Mouse (Mus musculus) CH12.LX (cell line): ENCODE measurements around the gene Gmcl1. TPM values are rescaled to one million over a fixed set of nuclear protein-coding genes. Genes with fewer than 3 reads are reported as not detected.

ENCODE experiments used
- DNase-seq: peaks from one replicate; pipeline ENCODE4 v3.0.0-alpha.2; 2013; ENCODE audit errors: extremely low read depth
- H3K27ac ChIP-seq: 2 replicates; pipeline ENCODE4 v1.5.1; 2012; ENCODE audit warnings: low read depth, mild to moderate bottlenecking, control low read depth, moderate library complexity; ENCODE audit not compliant: insufficient read depth
- H3K27me3 ChIP-seq: replicated peaks from 2 replicates; pipeline ENCODE3; 2012; ENCODE audit warnings: inconsistent platforms
- H3K36me3 ChIP-seq, 2 experiments: replicated peaks in 1 of 2; 2 replicates each; pipeline versions ENCODE3 to v1.6.1; 2012; ENCODE audit warnings: inconsistent platforms in 1 of 2, low read length in 1 of 2, mild to moderate bottlenecking in 1 of 2, mixed read lengths in 1 of 2, moderate library complexity in 1 of 2; ENCODE audit not compliant: control insufficient read depth in 1 of 2, insufficient read depth in 1 of 2
- H3K4me1 ChIP-seq, 2 experiments: 2 replicates each; pipeline ENCODE4 v1.6.1; 2012; ENCODE audit warnings: inconsistent platforms in 1 of 2, moderate library complexity in 1 of 2; ENCODE audit not compliant: insufficient read depth in 2 of 2, control insufficient read depth in 1 of 2
- H3K4me2 ChIP-seq: 2 replicates; pipeline ENCODE4 v1.6.1; 2012; ENCODE audit warnings: low read depth, mild to moderate bottlenecking, control low read depth; ENCODE audit not compliant: poor library complexity, insufficient read depth, severe bottlenecking
- H3K4me3 ChIP-seq, 3 experiments: fragments of 150-350 bp in 1 of 3; sonication (generic) in 1 of 3; replicated peaks in 1 of 3; 2 replicates each; pipeline versions ENCODE3 to v1.5.1; 2011 to 2012; ENCODE audit warnings: low read depth in 2 of 3, low read length in 2 of 3, mild to moderate bottlenecking in 2 of 3, moderate library complexity in 2 of 3, control low read depth in 1 of 3, improper control_type of control experiment in 1 of 3, inconsistent platforms in 1 of 3, mixed read lengths in 1 of 3; ENCODE audit not compliant: poor library complexity in 1 of 3
- H3K79me2 ChIP-seq: replicated peaks from 2 replicates; pipeline ENCODE4 v1.6.1; 2012; ENCODE audit warnings: mild to moderate bottlenecking, moderate library complexity; ENCODE audit not compliant: control insufficient read depth, poor library complexity, insufficient read depth, severe bottlenecking; ENCODE audit errors: extremely low read depth
- H3K9ac ChIP-seq: 2 replicates; pipeline ENCODE4 v1.6.1; 2012; ENCODE audit warnings: low read depth, mild to moderate bottlenecking, control low read depth, moderate library complexity; ENCODE audit not compliant: insufficient read depth
- H3K9me3 ChIP-seq: replicated peaks from 2 replicates; pipeline ENCODE3; 2012; ENCODE audit warnings: low read length, inconsistent platforms, mixed read lengths
- BHLHE40 ChIP-seq: IDR thresholded peaks from 2 replicates; pipeline ENCODE4 v1.6.1; 2011; ENCODE audit warnings: mild to moderate bottlenecking, low read depth, low read length, improper control_type of control experiment
- CHD1 ChIP-seq: IDR thresholded peaks from 2 replicates; pipeline ENCODE4 v1.6.1; 2012; ENCODE audit warnings: low read depth, low read length, improper control_type of control experiment, inconsistent platforms
- CHD2 ChIP-seq: IDR thresholded peaks from 2 replicates; pipeline ENCODE4 v1.6.1; 2011; ENCODE audit warnings: low read length, improper control_type of control experiment
- CTCF ChIP-seq, 2 experiments: IDR thresholded peaks in 1 of 2; conservative IDR thresholded peaks in 1 of 2; 2 replicates each; pipeline ENCODE4 v1.5.1; 2011 to 2012; ENCODE audit warnings: low read depth in 2 of 2, low read length in 2 of 2, improper control_type of control experiment in 1 of 2, inconsistent platforms in 1 of 2, mild to moderate bottlenecking in 1 of 2, moderate library complexity in 1 of 2
- E2F4 ChIP-seq: IDR thresholded peaks from 2 replicates; pipeline ENCODE4 v1.6.1; 2011; ENCODE audit warnings: low read depth, low read length, improper control_type of control experiment; ENCODE audit not compliant: insufficient replicate concordance
- ELF1 ChIP-seq: IDR thresholded peaks from 2 replicates; pipeline ENCODE4 v1.6.1; 2014; ENCODE audit warnings: low read depth, mild to moderate bottlenecking, inconsistent platforms, low read length, improper control_type of control experiment
- EP300 ChIP-seq: IDR thresholded peaks from 2 replicates; pipeline ENCODE4 v1.6.1; 2011; ENCODE audit warnings: low read length, improper control_type of control experiment
- ETS1 ChIP-seq: conservative IDR thresholded peaks from 2 replicates; pipeline ENCODE4 v1.6.1; 2012; ENCODE audit warnings: low read depth, mild to moderate bottlenecking, inconsistent platforms, low read length, improper control_type of control experiment, moderate library complexity
- GABPA ChIP-seq: IDR thresholded peaks from 2 replicates; pipeline ENCODE4 v1.6.1; 2012; ENCODE audit warnings: low read depth, low read length, improper control_type of control experiment, inconsistent platforms; ENCODE audit not compliant: insufficient replicate concordance
- HCFC1 ChIP-seq: IDR thresholded peaks from 2 replicates; pipeline ENCODE4 v1.6.1; 2012; ENCODE audit warnings: low read depth, mild to moderate bottlenecking, inconsistent platforms, low read length, improper control_type of control experiment
- IRF4 ChIP-seq: IDR thresholded peaks from 2 replicates; pipeline ENCODE4 v1.6.1; 2014; ENCODE audit warnings: low read depth, mild to moderate bottlenecking, inconsistent platforms, low read length, improper control_type of control experiment
- JUN ChIP-seq: IDR thresholded peaks from 2 replicates; pipeline ENCODE4 v1.6.1; 2011; ENCODE audit warnings: low read depth, mild to moderate bottlenecking, low read length, improper control_type of control experiment, moderate library complexity; ENCODE audit not compliant: insufficient read depth
- JUND ChIP-seq: conservative IDR thresholded peaks from 2 replicates; pipeline ENCODE4 v1.6.1; 2011; ENCODE audit warnings: low read depth, low read length, improper control_type of control experiment
- KAT2A ChIP-seq: IDR thresholded peaks from 2 replicates; pipeline ENCODE4 v1.6.1; 2012; ENCODE audit warnings: low read length, improper control_type of control experiment, inconsistent platforms; ENCODE audit not compliant: insufficient replicate concordance
- MAFK ChIP-seq: IDR thresholded peaks from 2 replicates; pipeline ENCODE4 v1.6.1; 2011; ENCODE audit warnings: low read length, improper control_type of control experiment; ENCODE audit not compliant: insufficient replicate concordance
- MAX ChIP-seq: IDR thresholded peaks from 2 replicates; pipeline ENCODE4 v1.6.1; 2011; ENCODE audit warnings: low read length, improper control_type of control experiment
- MAZ ChIP-seq: IDR thresholded peaks from 2 replicates; pipeline ENCODE4 v1.6.1; 2012; ENCODE audit warnings: low read depth, mild to moderate bottlenecking, inconsistent platforms, low read length, improper control_type of control experiment, moderate library complexity
- MEF2A ChIP-seq: IDR thresholded peaks from 2 replicates; pipeline ENCODE4 v1.6.1; 2014; ENCODE audit warnings: low read depth, mild to moderate bottlenecking, inconsistent platforms, low read length, improper control_type of control experiment, borderline replicate concordance
- MXI1 ChIP-seq: IDR thresholded peaks from 2 replicates; pipeline ENCODE4 v1.6.1; 2011; ENCODE audit warnings: mild to moderate bottlenecking, low read depth, low read length, improper control_type of control experiment
- MYC ChIP-seq: IDR thresholded peaks from 2 replicates; pipeline ENCODE4 v1.6.1; 2011; ENCODE audit warnings: low read depth, mild to moderate bottlenecking, improper control_type of control experiment, low read length
- NELFE ChIP-seq: IDR thresholded peaks from 2 replicates; pipeline ENCODE4 v1.6.1; 2011; ENCODE audit warnings: low read depth, low read length, improper control_type of control experiment
- NRF1 ChIP-seq: IDR thresholded peaks from 2 replicates; pipeline ENCODE4 v1.6.1; 2014; ENCODE audit warnings: low read depth, mild to moderate bottlenecking, inconsistent platforms, low read length, improper control_type of control experiment, moderate library complexity
- PAX5 ChIP-seq: IDR thresholded peaks from 2 replicates; pipeline ENCODE4 v1.6.1; 2012; ENCODE audit warnings: low read length, inconsistent platforms, mixed read lengths
- POLR2A ChIP-seq: IDR thresholded peaks from 2 replicates; pipeline ENCODE4 v1.6.1; 2011; ENCODE audit warnings: low read depth, mild to moderate bottlenecking, improper control_type of control experiment, low read length
- POLR2AphosphoS2 ChIP-seq: IDR thresholded peaks from 2 replicates; pipeline ENCODE4 v1.6.1; 2011; ENCODE audit warnings: low read depth, low read length, improper control_type of control experiment
- RAD21 ChIP-seq: IDR thresholded peaks from 2 replicates; pipeline ENCODE4 v1.6.1; 2011; ENCODE audit warnings: low read depth, mild to moderate bottlenecking, low read length, improper control_type of control experiment, moderate library complexity
- RCOR1 ChIP-seq: conservative IDR thresholded peaks from 2 replicates; pipeline ENCODE4 v1.6.1; 2012; ENCODE audit warnings: low read depth, mild to moderate bottlenecking, inconsistent platforms, low read length, improper control_type of control experiment
- SIN3A ChIP-seq: IDR thresholded peaks from 2 replicates; pipeline ENCODE4 v1.6.1; 2012; ENCODE audit warnings: low read length, improper control_type of control experiment, inconsistent platforms
- SMC3 ChIP-seq: IDR thresholded peaks from 2 replicates; pipeline ENCODE4 v1.6.1; 2011; ENCODE audit warnings: low read depth, low read length, improper control_type of control experiment
- TBP ChIP-seq: conservative IDR thresholded peaks from 2 replicates; pipeline ENCODE4 v1.6.1; 2011; ENCODE audit warnings: low read depth, low read length, improper control_type of control experiment
- TCF12 ChIP-seq: IDR thresholded peaks from 2 replicates; pipeline ENCODE4 v1.6.1; 2014; ENCODE audit warnings: low read depth, mild to moderate bottlenecking, inconsistent platforms, low read length, improper control_type of control experiment
- UBTF ChIP-seq: IDR thresholded peaks from 2 replicates; pipeline ENCODE4 v1.6.1; 2012; ENCODE audit warnings: low read depth, mild to moderate bottlenecking, inconsistent platforms, low read length, improper control_type of control experiment, moderate library complexity
- USF1 ChIP-seq: IDR thresholded peaks from 2 replicates; pipeline ENCODE4 v1.6.1; 2014; ENCODE audit warnings: low read depth, mild to moderate bottlenecking, inconsistent platforms, low read length, improper control_type of control experiment
- USF2 ChIP-seq: conservative IDR thresholded peaks from 2 replicates; pipeline ENCODE4 v1.6.1; 2011; ENCODE audit warnings: low read depth, low read length, improper control_type of control experiment
- ZC3H11A ChIP-seq: IDR thresholded peaks from 2 replicates; pipeline ENCODE4 v1.6.1; 2012; ENCODE audit warnings: low read depth, mild to moderate bottlenecking, inconsistent platforms, low read length, improper control_type of control experiment
- ZKSCAN1 ChIP-seq: IDR thresholded peaks from 2 replicates; pipeline ENCODE4 v1.6.1; 2012; ENCODE audit warnings: low read depth, inconsistent platforms, low read length, improper control_type of control experiment, borderline replicate concordance
- ZMIZ1 ChIP-seq: IDR thresholded peaks from 2 replicates; pipeline ENCODE4 v1.6.1; 2012; ENCODE audit warnings: low read depth, mild to moderate bottlenecking, inconsistent platforms, low read length, improper control_type of control experiment
- ZNF384 ChIP-seq: IDR thresholded peaks from 2 replicates; pipeline ENCODE4 v1.6.1; 2012; ENCODE audit warnings: low read depth, low read length, improper control_type of control experiment, inconsistent platforms
- dilution Hi-C: fragments of 300-500 bp; cut with MboI; formaldehyde crosslinking; loops from 2 replicates; pipeline ENCODE4 v1.14.3; 2020; ENCODE audit warnings: low sequenced_read_pairs; ENCODE audit not compliant: extremely low pct_unique_long_range_greater_than_20kb, extremely low pct_ligation_motif_present
- in situ Hi-C: fragments of 300-500 bp; cut with MboI; formaldehyde crosslinking; loops from 3 replicates; pipeline ENCODE4 v1.14.3; 2019; ENCODE audit warnings: low sequenced_read_pairs, low pct_ligation_motif_present, low pct_unique_long_range_greater_than_20kb, mixed read lengths
- polyA plus RNA-seq: library from polyadenylated mRNA; unstranded; fragments of >175 nt; gene quantifications from 2 replicates; pipeline ENCODE4 v1.2.1, GENCODE M21; 2012; ENCODE audit warnings: low read depth; ENCODE audit not compliant: insufficient read length
- total RNA-seq, 2 experiments: library from RNA; depleted of rRNA; stranded (reverse); fragments of 300-350 nt in 1 of 2; fragments of >200 nt in 1 of 2; gene quantifications; 2 replicates each; pipeline ENCODE4 v1.2.3; 2012 to 2014

Gene Gmcl1
- total and polyA plus RNA-seq, 3 experiments, result 8.4 to 10.4 (median 9.9) TPM

DNA sequence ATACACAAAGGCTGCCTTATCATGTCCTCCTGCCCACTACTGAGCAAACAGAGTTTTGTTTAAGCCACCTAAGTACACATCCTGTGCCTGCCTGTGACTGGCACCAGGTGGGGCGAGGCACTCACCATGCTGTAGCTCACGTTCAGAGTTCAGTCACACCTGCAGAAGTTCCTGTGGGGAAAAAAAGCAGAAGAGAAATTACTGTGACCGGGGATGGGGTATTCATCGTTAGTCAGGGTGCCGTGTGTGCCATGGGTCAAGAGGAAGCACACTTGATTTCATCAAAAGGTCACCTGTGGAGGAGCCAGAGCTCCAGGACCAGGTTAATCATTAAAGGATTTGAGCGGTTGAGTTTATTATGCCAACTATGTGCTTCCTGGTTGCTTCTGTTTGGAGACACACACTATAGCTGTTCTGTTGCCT is 32.5 kb upstream of the Gmcl1 start:
- H3K79me2 ChIP-seq, result no peaks in the 10 kb centered on the region
- H3K9me3 ChIP-seq, result no peaks in the 10 kb centered on the region
- no peak overlapping the region for H3K9ac ChIP-seq
- DNase-seq, result peak; percentile 39
- dilution Hi-C loops, result no loop called here
- H3K4me1 ChIP-seq, result peaks cover 5 to 21% of the 10 kb centered on the region in 2 experiments; a peak in 3 of 4 replicates
- in situ Hi-C loops, result no loop called here
- no peaks in the 10 kb centered on the region for H3K27me3 ChIP-seq
- peaks cover 0 to 6% of the 10 kb centered on the region in 2 experiments for H3K36me3 ChIP-seq
- TF ChIP-seq EP300 (peak; percentile 54), NRF1 (no peak), UBTF (no peak), RAD21 (peak; percentile 9), ZNF384 (no peak; the same call in 1 of the 2 replicates), SIN3A (no peak), TBP (no peak), TCF12 (peak; percentile 52; the same call in 1 of the 2 replicates), MAFK (no peak), ZMIZ1 (no peak), USF1 (no peak), GABPA (no peak), USF2 (no peak), SMC3 (no peak), POLR2A (no peak), ETS1 (peak; percentile 65), ELF1 (no peak), CTCF (conservative IDR thresholded peaks at IDR 0.05 in 1 of 2, IDR thresholded peaks at IDR 0.05 in 1 of 2; ENCODE audit: low read depth in 2 of 2, low read length in 2 of 2) (no peak; a peak in 2 of 4 replicates), JUN (no peak), E2F4 (no peak), BHLHE40 (peak; percentile 96), RCOR1 (no peak), NELFE (no peak), MAZ (no peak), CHD1 (no peak), PAX5 (no peak), MEF2A (no peak), HCFC1 (no peak), ZC3H11A (no peak), MYC (no peak), MAX (no peak), JUND (no peak), KAT2A (no peak), ZKSCAN1 (no peak), CHD2 (no peak), MXI1 (no peak), POLR2AphosphoS2 (no peak), IRF4 (peak; percentile 23; the same call in 1 of the 2 replicates)
- TF ChIP-seq, all 38 proteins: peak for 6
- no peak overlapping the region for H3K4me2 ChIP-seq
- H3K4me3 ChIP-seq, result no peak overlapping the region
- no peak overlapping the region for H3K27ac ChIP-seq
